Mouse (Mus musculus) stomach, embryonic 14.5 days (tissue): ENCODE data around the gene Rfc1. TPM values are rescaled to one million over a fixed set of nuclear protein-coding genes. Genes with fewer than 3 reads are reported as not detected.

ENCODE experiments used
- ATAC-seq: fragments of 200-750 bp; cut with Nextera tagmentation; 2 replicates; pipeline ENCODE4 v1.8.0; 2017; ENCODE audit warnings: low read depth, moderate TSS enrichment; ENCODE audit not compliant: insufficient number of reproducible peaks, insufficient read depth, low FRiP score
- H3K27ac ChIP-seq: fragments of 300-500 bp; sonication (generic); 2 replicates; pipeline ENCODE4 v1.5.1; 2014; ENCODE audit warnings: mild to moderate bottlenecking, low read length, moderate library complexity, mixed read lengths
- H3K27me3 ChIP-seq: fragments of 300-500 bp; sonication (generic); 2 replicates; pipeline ENCODE4 v1.6.1; 2014; ENCODE audit warnings: low read length, control low read depth, mixed read lengths; ENCODE audit not compliant: control insufficient read depth, insufficient read depth
- H3K36me3 ChIP-seq: fragments of 300-500 bp; sonication (generic); 2 replicates; pipeline ENCODE4 v1.6.1; 2014; ENCODE audit warnings: mild to moderate bottlenecking, control low read depth, low read length, moderate library complexity, mixed read lengths; ENCODE audit not compliant: control insufficient read depth, insufficient read depth
- H3K4me1 ChIP-seq: fragments of 300-500 bp; sonication (generic); 2 replicates; pipeline ENCODE4 v1.6.1; 2014; ENCODE audit warnings: low read length, control low read depth, mixed read lengths; ENCODE audit not compliant: control insufficient read depth, insufficient read depth
- H3K4me2 ChIP-seq: fragments of 300-500 bp; sonication (generic); replicated peaks from 2 replicates; pipeline ENCODE4 v1.6.1; 2014; ENCODE audit warnings: low read depth, low read length, control low read depth
- H3K4me3 ChIP-seq: fragments of 300-500 bp; sonication (generic); 2 replicates; pipeline ENCODE4 v1.5.1; 2014; ENCODE audit warnings: low read depth, low read length, control low read depth
- H3K9ac ChIP-seq: fragments of 300-500 bp; sonication (generic); replicated peaks from 2 replicates; pipeline ENCODE4 v1.6.1; 2014; ENCODE audit warnings: low read depth, mild to moderate bottlenecking, control low read depth, low read length, moderate library complexity, mixed read lengths
- H3K9me3 ChIP-seq: fragments of 300-500 bp; sonication (generic); 2 replicates; pipeline ENCODE4 v1.6.1; 2016; ENCODE audit warnings: low read depth, low read length, control low read depth; ENCODE audit not compliant: control insufficient read depth
- WGBS: fragments of 180-500 bp; shearing (Covaris S2); extraction: QIAGEN DNeasy Blood & Tissue Kit; methylation state at CpG from one replicate; pipeline ENCODE4 v1.1.7; 2014; 5-methylcytosine and 5-hydroxymethylcytosine counted together
- polyA plus RNA-seq: library from polyadenylated mRNA; unstranded; fragments of >200 nt; fragmentation: Nextera tagmentation; extraction: Ambion mirVana; gene quantifications from 2 replicates; pipeline ENCODE4 v1.2.1, GENCODE M21; 2014

Rfc1 gene
- polyA plus RNA-seq, 1 experiment from 2014 or later: 108 TPM

GRCm38 (mm10) chr5:65217305-65218269 lies 117.9 kb downstream of the Rfc1 start:
- Histone ChIP-seq H3K4me2 (no peak overlapping the region), H3K4me3 (no peak overlapping the region), H3K27ac (no peak overlapping the region), H3K9ac (no peak overlapping the region), H3K9me3 (no peaks in the 10 kb centered on the region), H3K4me1 (no peaks in the 10 kb centered on the region), H3K27me3 (no peaks in the 10 kb centered on the region), H3K36me3 (peaks cover 5% of the 10 kb centered on the region; the same call in 1 of the 2 replicates)
- no peak for ATAC-seq
- 87% methylated on average over 11 of the region's 11 CpGs for WGBS

- H3K36me3 ChIP-seq: no peaks in the 10 kb centered on the region
- no peak overlapping the region for H3K4me2 ChIP-seq
- no peaks in the 10 kb centered on the region for H3K4me1 ChIP-seq
- H3K27ac ChIP-seq: no peak overlapping the region
- WGBS: 20% methylated on average over 7 of the region's 7 CpGs
- no peaks in the 10 kb centered on the region for H3K27me3 ChIP-seq
- H3K9me3 ChIP-seq: no peaks in the 10 kb centered on the region
- no peak for ATAC-seq
- no peak overlapping the region for H3K4me3 ChIP-seq
- no peak overlapping the region for H3K9ac ChIP-seq
Measured at GRCm38 (mm10) chr5:65213321-65213720, 122.1 kb downstream of the Rfc1 start.

Other genes with a start within 250 kb of the Rfc1 start
- 0.56 and 0.72 TPM in 2 replicates for gene Tmem156, start 243.5 kb downstream of the Rfc1 start, polyA plus RNA-seq
- gene Klhl5, start 228.1 kb downstream of the Rfc1 start, polyA plus RNA-seq: 16.5 and 20.5 TPM in 2 replicates
- gene Wdr19, start 136.0 kb downstream of the Rfc1 start, polyA plus RNA-seq: 10.4 and 10.6 TPM in 2 replicates
- gene Klb, start 12.6 kb upstream of the Rfc1 start, polyA plus RNA-seq: 0.13 and 0.29 TPM in 2 replicates
- gene Rpl9, start 55.8 kb upstream of the Rfc1 start, polyA plus RNA-seq: 1,227 and 1,298 TPM in 2 replicates
- gene Lias, start 55.8 kb upstream of the Rfc1 start, polyA plus RNA-seq: 60.0 and 60.3 TPM in 2 replicates
- 120 and 134 TPM in 2 replicates for gene Ugdh, start 100.3 kb upstream of the Rfc1 start, polyA plus RNA-seq
- not detected in 2 replicates for gene Gm43552, start 157.2 kb upstream of the Rfc1 start, polyA plus RNA-seq
- gene Smim14, start 201.5 kb upstream of the Rfc1 start, polyA plus RNA-seq: 133 and 149 TPM in 2 replicates
- gene Ube2k, start 201.6 kb upstream of the Rfc1 start, polyA plus RNA-seq: 128 and 138 TPM in 2 replicates